Mouse (Mus musculus) mesoderm, embryonic 11.5 days (tissue): ENCODE measurements at regions not wholly inside any gene's neighbourhood (a gene's known extent, or its start where the extent isn't known, plus 50 kb on each side); places are given as distances from the start of the nearest gene placed in this dataset.

Experiments used
- DNase-seq: peaks from one replicate; pipeline ENCODE4 v3.0.0-alpha.2; 2012; ENCODE audit warnings: low read depth, low spot score

DNA sequence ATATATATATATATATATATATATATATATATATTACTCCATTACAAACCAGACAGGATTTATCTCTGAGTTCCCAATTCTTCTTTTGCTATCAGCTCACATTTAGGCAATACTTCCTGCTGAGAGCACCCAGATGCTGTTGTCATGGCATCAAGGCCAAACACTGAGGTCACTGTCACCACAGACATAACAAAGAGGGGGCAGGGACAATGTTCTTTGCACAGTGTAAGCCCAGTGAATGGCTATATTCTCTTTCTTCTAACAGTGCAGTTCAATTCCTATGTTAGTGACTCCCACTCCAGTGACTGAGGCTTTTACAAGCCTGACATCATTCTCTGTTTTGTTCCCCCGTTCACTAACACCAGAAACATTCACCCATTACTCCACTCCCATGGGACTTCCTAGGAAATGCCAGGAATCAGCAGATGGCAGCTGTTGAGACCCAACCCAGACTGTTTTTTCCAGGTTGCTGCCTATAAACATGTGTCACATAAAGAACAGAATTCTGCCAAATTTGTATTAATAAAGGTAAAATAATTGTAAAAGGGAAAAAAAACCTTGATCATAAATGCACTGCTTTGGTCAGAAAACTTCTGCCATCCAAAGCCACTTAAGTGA, 289.5 kb downstream of the Slc22a22 start:
- DNase-seq: peak; percentile 34

- no peak for DNase-seq
Measured at GRCm38 (mm10) chr15:57179138-57179537, 298.3 kb downstream of the Slc22a22 start.

DNA sequence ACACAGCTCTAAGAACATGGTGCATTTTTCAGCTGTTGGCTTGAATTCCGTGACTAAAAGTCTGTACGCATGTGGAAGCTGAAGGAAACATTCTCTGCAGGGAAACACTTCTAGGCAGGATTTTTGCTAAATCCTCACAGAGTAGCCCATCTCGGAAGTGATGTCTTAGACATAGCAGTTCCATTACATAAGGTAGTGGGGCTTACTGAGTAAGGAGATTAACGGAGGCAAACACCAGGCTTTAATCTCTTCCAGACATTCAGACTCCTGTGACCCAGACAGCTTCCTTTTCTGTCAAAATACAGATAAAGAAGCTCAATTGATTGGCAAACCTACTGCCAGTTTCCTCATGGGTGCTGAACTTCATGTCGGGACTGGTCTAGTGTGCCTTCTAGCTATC, 304.7 kb downstream of the Slc22a22 start:
- DNase-seq: peak; percentile 7

DNA sequence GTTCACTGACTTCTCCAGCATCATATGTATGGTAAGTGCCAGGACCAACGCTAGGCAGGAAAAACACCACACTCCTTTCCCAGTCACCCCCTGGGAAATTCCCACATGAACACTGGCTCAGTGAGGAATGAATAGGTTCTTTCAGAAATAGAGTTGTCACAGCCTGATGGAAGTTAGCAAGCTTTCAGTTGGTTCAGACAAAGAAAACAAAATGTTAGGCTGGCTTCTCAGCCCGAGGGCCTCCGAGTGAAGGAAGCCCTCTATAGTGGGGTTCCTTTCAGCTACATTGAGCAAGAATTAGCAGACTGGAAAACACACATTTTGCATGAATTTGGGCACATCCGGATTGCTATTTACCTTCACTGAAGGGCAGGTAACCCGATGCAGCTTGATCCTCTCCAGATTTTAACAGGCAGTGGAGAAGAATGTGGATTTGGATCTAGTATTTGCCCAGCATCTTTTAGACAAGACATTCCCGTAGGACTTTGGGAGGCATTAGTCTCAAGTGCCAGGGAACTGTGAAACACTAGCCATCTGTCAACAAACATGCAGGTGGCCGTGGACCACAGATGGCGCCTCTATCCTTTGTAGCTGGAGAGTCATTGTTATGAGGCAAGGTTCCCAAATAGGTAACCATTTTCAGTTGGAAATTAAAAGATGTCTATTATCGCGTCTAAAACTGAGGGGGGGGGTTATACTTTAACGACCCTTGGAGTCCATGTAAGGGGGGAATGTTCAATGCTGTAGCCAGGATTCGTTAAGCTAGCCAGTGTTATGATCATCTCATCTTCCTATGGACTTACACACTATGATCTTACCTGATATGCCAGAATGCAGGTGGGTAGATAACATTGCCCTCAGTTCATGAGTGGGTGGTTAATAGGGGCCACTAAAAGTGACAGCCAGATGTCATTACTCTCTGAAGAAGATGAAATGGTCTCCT, 314.8 kb downstream of the Slc22a22 start:
- DNase-seq: peak; percentile 58

- DNase-seq: peak; percentile 8
Measured at GRCm38 (mm10) chr15:57140130-57140750, 337.2 kb downstream of the Slc22a22 start.

DNA sequence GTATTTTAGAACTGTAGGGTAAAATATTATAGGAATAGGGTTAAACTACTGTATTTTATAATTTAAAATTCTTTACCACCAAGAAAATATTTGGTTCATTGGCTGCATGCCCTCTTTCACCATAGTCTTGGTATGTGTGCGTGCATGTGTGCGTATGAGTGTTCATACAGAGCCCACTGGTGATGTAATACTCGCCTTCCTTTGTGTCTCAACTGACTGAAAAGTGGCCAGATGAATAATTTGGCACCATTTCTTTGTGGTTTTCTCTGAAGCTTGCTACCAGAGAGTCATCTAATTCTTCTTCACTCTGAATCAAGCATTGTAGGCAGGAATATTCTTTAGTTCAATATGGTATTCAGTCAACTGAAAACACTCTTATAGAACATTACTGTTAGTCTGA, 372.7 kb downstream of the Slc22a22 start:
- DNase-seq: no peak

DNA sequence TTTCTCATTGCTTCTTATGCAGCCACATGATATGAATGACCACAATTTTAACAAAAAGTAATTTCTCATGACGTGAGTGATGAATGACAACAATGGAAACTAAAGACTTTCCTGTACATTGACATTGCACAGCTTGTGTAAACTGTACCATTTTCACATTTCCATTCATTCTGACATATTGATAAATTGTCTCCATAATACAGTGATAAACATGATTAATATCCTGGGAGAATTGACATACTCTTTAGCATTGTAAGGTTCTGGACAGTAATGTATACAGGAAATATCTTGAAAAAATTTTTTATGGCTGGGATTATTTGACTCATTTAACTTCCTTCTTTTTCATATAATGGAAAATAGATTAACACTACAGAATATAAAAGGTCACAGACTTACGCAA, 380.1 kb downstream of the Slc22a22 start:
- DNase-seq: no peak

DNA sequence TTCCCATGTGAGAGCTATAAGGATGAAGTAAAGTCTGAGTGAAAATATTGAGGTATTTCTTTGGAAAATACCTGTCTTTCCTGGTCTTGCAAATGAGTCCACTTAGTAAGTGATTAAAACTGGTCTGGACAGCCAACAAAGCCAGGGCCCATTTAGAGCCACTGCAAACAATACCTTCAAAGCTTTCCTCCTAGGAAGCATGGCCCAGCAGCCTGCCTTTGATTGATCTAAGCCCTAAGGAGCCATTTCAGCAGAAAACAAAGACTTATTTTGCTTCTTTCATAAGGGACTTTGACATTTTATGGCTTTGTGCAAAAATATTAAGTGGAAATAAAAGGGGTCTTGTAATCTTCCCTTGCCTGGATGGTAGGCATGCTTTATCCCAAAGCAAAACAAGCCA, 397.6 kb downstream of the Slc22a22 start:
- DNase-seq: peak; percentile 4

- DNase-seq: no peak
Measured at GRCm38 (mm10) chr15:57073776-57074175, 403.6 kb downstream of the Slc22a22 start.

- DNase-seq: no peak
Measured at GRCm38 (mm10) chr15:57061502-57061901, 415.9 kb downstream of the Slc22a22 start.

DNA sequence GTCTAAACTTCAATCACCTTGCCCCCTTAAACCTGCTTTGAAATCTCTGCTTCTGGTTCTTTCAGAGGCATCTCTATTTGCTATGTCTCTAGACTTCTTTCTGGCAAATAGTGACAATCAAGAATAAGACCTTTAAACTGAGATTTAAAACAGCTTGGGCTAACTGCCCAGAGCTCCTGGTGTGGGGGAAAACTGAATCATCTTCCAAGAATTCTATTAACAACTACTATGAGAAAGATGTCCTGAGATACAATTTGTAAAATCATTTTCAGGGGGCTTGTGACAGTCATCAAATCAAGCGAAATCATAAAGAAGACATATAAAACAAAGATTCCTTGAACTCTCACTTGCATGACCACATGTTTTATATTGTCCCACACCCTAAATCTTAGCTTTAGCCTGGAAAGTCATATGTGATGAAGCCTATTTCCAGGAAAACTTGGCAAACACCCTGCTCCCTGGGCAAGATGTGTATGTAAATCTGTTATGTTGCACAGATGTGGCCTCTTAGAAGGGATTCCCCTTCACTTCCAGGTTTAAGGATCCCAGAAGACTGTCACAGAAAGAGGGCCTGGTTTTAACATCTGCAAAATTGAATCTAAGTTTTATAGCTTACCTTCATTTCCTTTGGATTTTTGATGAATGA, 417.8 kb downstream of the Slc22a22 start:
- DNase-seq: no peak

GRCm38 (mm10) chr15:57052287-57052686, 425.1 kb downstream of the Slc22a22 start:
- no peak for DNase-seq

GRCm38 (mm10) chr15:57036806-57037566, 440.4 kb downstream of the Slc22a22 start:
- no peak for DNase-seq

DNA sequence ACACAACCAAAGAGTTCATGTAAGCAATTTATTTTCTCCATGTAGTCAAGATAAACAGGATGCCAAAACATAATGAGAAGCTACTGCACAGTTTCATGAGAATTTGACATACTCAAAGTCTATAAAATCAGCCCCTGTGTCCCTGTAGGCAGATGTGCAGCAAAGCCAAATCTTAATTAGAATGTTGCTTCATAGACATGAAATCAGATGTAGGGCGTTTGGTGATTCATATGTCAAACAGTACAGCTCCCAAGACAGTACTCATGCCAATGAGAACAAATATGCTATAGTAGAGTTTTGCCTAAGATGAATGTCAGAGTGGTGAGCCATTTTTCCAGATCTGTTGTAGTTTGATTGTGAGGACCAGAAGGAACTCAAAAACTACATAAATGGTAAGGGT, 444.4 kb downstream of the Slc22a22 start:
- no peak for DNase-seq
